Mouse (Mus musculus) embryonic facial prominence, embryonic 13.5 days (tissue): ENCODE measurements around the gene Pak6. TPM values are rescaled to one million over a fixed set of nuclear protein-coding genes. Genes with fewer than 3 reads are reported as not detected.
A peak's percentile ranks its signal among the peaks of the same experiment; 100 is the strongest.

Experiments
- ATAC-seq: fragments of 200-750 bp; cut with Nextera tagmentation; 2 replicates; pipeline ENCODE4 v1.8.0; 2017; ENCODE audit warnings: low read depth; ENCODE audit not compliant: insufficient number of reproducible peaks, insufficient read depth, low FRiP score, low TSS enrichment
- H3K27ac ChIP-seq: fragments of 300-500 bp; sonication (generic); 2 replicates; pipeline ENCODE4 v1.5.1; 2015; ENCODE audit warnings: moderate library complexity, mild to moderate bottlenecking, inconsistent platforms
- H3K27me3 ChIP-seq: fragments of 300-500 bp; sonication (generic); 2 replicates; pipeline ENCODE4 v1.6.1; 2015; ENCODE audit warnings: mild to moderate bottlenecking, inconsistent platforms
- H3K36me3 ChIP-seq: fragments of 300-500 bp; sonication (generic); 2 replicates; pipeline ENCODE4 v1.6.1; 2015; ENCODE audit warnings: mild to moderate bottlenecking, inconsistent platforms
- H3K4me1 ChIP-seq: fragments of 300-500 bp; sonication (generic); 2 replicates; pipeline ENCODE4 v1.6.1; 2015; ENCODE audit warnings: inconsistent platforms
- H3K4me2 ChIP-seq: fragments of 300-500 bp; sonication (generic); 2 replicates; pipeline ENCODE4 v1.6.1; 2015; ENCODE audit warnings: moderate library complexity, mild to moderate bottlenecking, inconsistent platforms
- H3K4me3 ChIP-seq: fragments of 300-500 bp; sonication (generic); 2 replicates; pipeline ENCODE4 v1.5.1; 2015; ENCODE audit warnings: mild to moderate bottlenecking, inconsistent platforms
- H3K9ac ChIP-seq: fragments of 300-500 bp; sonication (generic); 2 replicates; pipeline ENCODE4 v1.6.1; 2015; ENCODE audit warnings: mild to moderate bottlenecking, inconsistent platforms
- H3K9me3 ChIP-seq: fragments of 300-500 bp; sonication (generic); 2 replicates; pipeline ENCODE4 v1.6.1; 2016; ENCODE audit warnings: inconsistent platforms
- WGBS: fragments of 180-500 bp; shearing (Covaris S2); methylation state at CpG from one replicate; pipeline ENCODE4 v1.1.7; 2015; ENCODE audit warnings: mixed read lengths; 5-methylcytosine and 5-hydroxymethylcytosine counted together
- polyA plus RNA-seq: library from polyadenylated mRNA; unstranded; fragments of >200 nt; fragmentation: Nextera tagmentation; extraction: Ambion mirVana; gene quantifications from 2 replicates; pipeline ENCODE4 v1.2.1, GENCODE M21; 2015

The Pak6 gene
- polyA plus RNA-seq, 1 experiment from 2014 or later = 2.2 TPM

GRCm38 (mm10) chr2:118743261-118743943 lies 80.3 kb downstream of the Pak6 start:
- Histone ChIP-seq H3K4me3 (no peak overlapping the region), H3K27me3 (peaks cover 37% of the 10 kb centered on the region), H3K27ac (no peak overlapping the region), H3K36me3 (no peaks in the 10 kb centered on the region), H3K4me1 (peaks cover 29% of the 10 kb centered on the region), H3K9ac (no peak overlapping the region), H3K9me3 (no peaks in the 10 kb centered on the region), H3K4me2 (no peak overlapping the region)
- 29% methylated on average over 8 of the region's 8 CpGs for WGBS
- ATAC-seq = no peak

GRCm38 (mm10) chr2:118744621-118745020 lies 81.5 kb downstream of the Pak6 start:
- H3K9me3 ChIP-seq = no peaks in the 10 kb centered on the region
- no peak for ATAC-seq
- 9% methylated on average over 7 of the region's 7 CpGs for WGBS
- H3K9ac ChIP-seq = no peak overlapping the region
- peaks cover 37% of the 10 kb centered on the region for H3K27me3 ChIP-seq
- peak overlapping the region; percentile 98 for H3K4me2 ChIP-seq
- no peaks in the 10 kb centered on the region for H3K36me3 ChIP-seq
- H3K4me1 ChIP-seq = peaks cover 39% of the 10 kb centered on the region
- peak overlapping the region; percentile 81; the same call in 1 of the 2 replicates for H3K4me3 ChIP-seq
- H3K27ac ChIP-seq = no peak overlapping the region

DNA sequence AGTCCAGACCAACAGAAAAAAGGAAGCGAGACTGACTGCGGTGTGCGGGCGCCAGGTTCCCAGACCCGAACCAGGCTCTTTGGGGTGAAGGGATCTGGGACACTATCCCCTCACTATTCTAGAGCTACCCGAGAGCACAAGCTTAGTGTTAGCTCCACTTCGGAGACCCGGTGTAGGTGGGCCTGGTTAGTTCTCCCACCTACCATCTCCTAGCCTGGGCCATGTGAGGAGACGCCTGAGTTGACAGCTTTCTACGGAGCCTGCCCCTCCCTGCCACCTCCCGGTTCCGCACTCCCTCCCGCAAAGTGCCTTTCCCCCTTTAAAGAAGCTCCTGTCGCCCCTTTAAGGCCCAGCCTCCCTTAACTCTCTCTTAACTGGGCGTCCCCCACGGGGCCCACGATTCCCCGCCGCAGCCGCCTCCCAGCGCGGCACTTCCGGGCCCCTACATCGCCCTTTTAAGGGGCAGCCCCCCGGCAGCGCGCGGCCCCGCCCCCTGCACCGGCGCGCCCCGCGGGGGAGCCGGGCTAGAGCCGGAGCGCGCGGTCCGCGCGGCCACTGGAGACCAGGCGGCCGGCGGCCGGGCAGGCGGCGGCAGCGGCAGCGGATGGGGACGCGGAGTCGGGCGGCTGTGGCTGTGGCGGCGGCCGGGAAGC lies 82.3 kb downstream of the Pak6 start, which contains the start of gene Inafm2:
TSS of gene Inafm2 (plus strand) at position 527 of the 653 bp plus-strand sequence.
- Histone ChIP-seq H3K4me2 (peak within 1 kb of the TSS; percentile 98), H3K27me3 (peaks cover 37% of the 10 kb centered on the region), H3K9me3 (no peaks in the 10 kb centered on the region), H3K4me1 (peaks cover 46% of the 10 kb centered on the region), H3K4me3 (peak within 1 kb of the TSS; percentile 81), H3K27ac (no peak within 1 kb of the TSS), H3K9ac (peak within 1 kb of the TSS; percentile 88), H3K36me3 (no peaks in the 10 kb centered on the region)
- WGBS = under 1% methylated on average over 49 of the region's 57 CpGs
- peak; percentile 89 for ATAC-seq

DNA sequence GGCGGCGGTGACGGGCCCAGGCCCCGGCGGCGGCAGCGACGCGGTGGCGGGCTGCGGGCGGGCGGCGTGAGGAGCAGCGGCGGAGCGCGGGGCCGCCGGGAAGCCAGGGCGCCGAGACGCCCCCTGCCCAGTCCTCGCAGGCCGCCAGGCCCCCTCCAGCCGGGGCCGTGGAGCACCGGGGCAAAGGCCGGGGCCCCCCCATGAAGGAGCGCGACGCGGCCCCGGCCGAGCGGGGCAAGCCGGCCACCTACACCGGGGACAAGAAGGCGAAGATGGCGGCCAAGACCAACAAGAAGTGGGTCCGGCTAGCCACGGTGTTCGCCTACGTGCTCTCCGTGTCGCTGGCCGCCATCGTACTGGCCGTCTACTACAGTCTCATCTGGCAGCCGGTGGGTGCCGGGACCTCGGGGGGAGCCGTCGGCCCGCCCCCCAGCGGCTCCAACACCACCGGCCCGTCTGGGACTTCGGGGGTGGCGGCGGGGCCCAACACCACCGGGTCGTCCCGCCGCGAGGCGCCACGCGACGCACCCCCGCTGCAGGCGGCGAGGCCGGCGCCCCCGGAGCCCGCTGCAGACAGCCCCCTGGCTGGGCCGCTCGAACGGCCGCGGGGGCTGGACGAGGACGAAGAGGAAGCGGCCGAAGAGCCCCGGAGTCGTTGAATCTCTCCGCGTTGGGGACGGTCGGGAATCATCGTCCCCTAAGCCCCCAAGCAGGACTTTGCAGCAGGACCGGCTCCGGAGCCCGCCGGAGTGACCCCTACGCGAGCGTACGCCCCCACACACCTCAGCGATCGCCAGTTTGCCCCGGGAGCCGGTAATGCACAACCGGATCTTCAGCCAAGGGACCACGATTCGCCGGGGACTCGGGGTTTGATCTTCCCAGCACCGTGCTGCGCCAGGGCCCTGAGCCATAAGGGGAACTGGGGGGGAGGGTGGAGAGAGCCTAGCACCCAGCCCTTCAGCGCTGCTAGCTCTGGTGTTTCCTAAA lies 83.1 kb downstream of the Pak6 start:
- Histone ChIP-seq H3K27ac (no peak overlapping the region), H3K9ac (peak overlapping the region; percentile 88), H3K4me2 (peak overlapping the region; percentile 98), H3K36me3 (no peaks in the 10 kb centered on the region), H3K27me3 (peaks cover 35% of the 10 kb centered on the region), H3K9me3 (no peaks in the 10 kb centered on the region), H3K4me1 (peaks cover 52% of the 10 kb centered on the region), H3K4me3 (peak overlapping the region; percentile 81)
- ATAC-seq = 0 out of 2 replicates have a peak, but pooled peaks have one; percentile 17
- WGBS = under 1% methylated on average over 89 of the region's 113 CpGs

DNA sequence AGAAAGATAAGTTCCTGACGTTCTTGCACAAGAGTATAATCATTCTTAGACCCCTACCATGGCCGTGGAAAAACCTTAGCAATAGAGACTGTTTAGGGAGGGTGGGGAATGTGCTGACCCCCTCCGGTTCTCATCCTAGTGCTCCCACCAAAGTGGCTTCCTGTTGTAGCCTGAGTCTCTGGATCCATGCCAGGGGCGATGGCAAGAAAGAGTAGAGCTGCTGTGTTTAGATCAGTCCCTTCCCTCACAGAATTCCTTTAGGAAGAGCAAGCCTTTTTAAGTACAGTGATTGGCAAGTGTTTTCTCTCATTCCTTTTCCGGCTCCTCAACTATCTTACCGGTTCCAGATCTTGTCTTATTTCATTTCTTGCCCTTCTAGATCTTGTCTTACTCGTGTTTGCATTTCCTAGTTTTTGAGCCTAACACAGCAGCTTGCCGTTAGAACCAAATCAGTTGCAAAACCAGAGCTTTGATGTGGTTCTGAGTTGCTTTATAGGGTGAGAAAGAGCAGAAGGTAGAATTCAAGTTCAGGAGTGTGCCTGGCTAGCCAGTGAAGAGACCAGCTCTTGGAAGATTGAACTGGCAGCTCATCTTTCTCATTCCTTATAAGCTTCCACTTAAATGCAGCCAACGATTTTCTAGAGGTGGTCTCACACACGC lies 84.3 kb downstream of the Pak6 start:
- WGBS = 24% methylated on average over 10 of the region's 10 CpGs
- H3K27ac ChIP-seq = no peak overlapping the region
- peak overlapping the region; percentile 81 for H3K4me3 ChIP-seq
- H3K4me1 ChIP-seq = peaks cover 54% of the 10 kb centered on the region
- ATAC-seq = no peak
- H3K9me3 ChIP-seq = no peaks in the 10 kb centered on the region
- H3K27me3 ChIP-seq = peaks cover 25% of the 10 kb centered on the region
- peak overlapping the region; percentile 88; the same call in 1 of the 2 replicates for H3K9ac ChIP-seq
- H3K4me2 ChIP-seq = peak overlapping the region; percentile 98
- H3K36me3 ChIP-seq = no peaks in the 10 kb centered on the region

Other genes with a start within 250 kb of the Pak6 start
- 275 TPM in 2 replicates for gene Srp14, start 183.6 kb upstream of the Pak6 start, polyA plus RNA-seq
- 4.1 and 4.3 TPM in 2 replicates for gene Bmf, start 113.6 kb upstream of the Pak6 start, polyA plus RNA-seq
- gene Bub1b, start 65.1 kb upstream of the Pak6 start, polyA plus RNA-seq = 78.0 and 79.2 TPM in 2 replicates
- gene Ankrd63, start 40.7 kb downstream of the Pak6 start, polyA plus RNA-seq = 0.07 TPM in 1 of 2 replicates, not detected in the other
- gene Plcb2, start 65.1 kb downstream of the Pak6 start, polyA plus RNA-seq = 0.47 and 0.55 TPM in 2 replicates
- 12.7 and 13.1 TPM in 2 replicates for gene Inafm2, start 82.5 kb downstream of the Pak6 start, polyA plus RNA-seq
- gene Ccdc9b, start 99.4 kb downstream of the Pak6 start, polyA plus RNA-seq = 0.83 and 0.91 TPM in 2 replicates
- gene Phgr1, start 109.5 kb downstream of the Pak6 start, polyA plus RNA-seq = 2.0 TPM in 1 of 2 replicates, not detected in the other
- gene Disp2, start 116.4 kb downstream of the Pak6 start, polyA plus RNA-seq = 0.34 and 0.51 TPM in 2 replicates
- 99.6 and 115 TPM in 2 replicates for gene Knstrn, start 150.7 kb downstream of the Pak6 start, polyA plus RNA-seq
- 84.8 and 86.6 TPM in 2 replicates for gene Ivd, start 198.7 kb downstream of the Pak6 start, polyA plus RNA-seq
- 4.0 and 4.1 TPM in 2 replicates for gene Bahd1, start 237.1 kb downstream of the Pak6 start, polyA plus RNA-seq